Mouse (Mus musculus): ENCODE data around the gene Chmp5.

- TF ChIP-seq CTCF (conservative IDR thresholded peaks at IDR 0.05; ENCODE audit: low read length) (no peak), POU5F1 (IDR thresholded peaks at IDR 0.05; ENCODE audit: borderline replicate concordance, low read length) (no peak), NANOG (IDR thresholded peaks at IDR 0.05; ENCODE audit: borderline replicate concordance, low read length) (no peak)
Observed at GRCm38 (mm10) chr4:40976651-40977050, 28.4 kb downstream of the Chmp5 start.

Data from E14TG2a.4 (cell line).